Comparison of ENCODE assay signal across 13 mouse cellular contexts in genomic region chr19:47222154-47222840, GRCm38 (mm10). TPM values are rescaled to one million over a fixed set of nuclear protein-coding genes. Genes with fewer than 3 reads are reported as not detected.
DNase-seq lines count a peak whose midpoint lies in the region; ATAC-seq lines count a peak whose summit lies in the region.
"Had no signal": no experiment of that assay in that cellular context is flagged by ENCODE, and none has a peak within 500 bp of the region (broad histone marks: within the 10 kb centered on the region; RNA-seq: fewer than 3 reads in every experiment).

No protein-coding gene starts in this region.

- no peaks in the 10 kb centered on the region for H3K9me3 ChIP-seq in embryonic facial prominence, embryonic 11.5 days (replicated peaks; ENCODE audit: control insufficient read depth, low read length)
- H3K9me3 ChIP-seq in embryonic facial prominence, embryonic 10.5 days: no peaks in the 10 kb centered on the region
- H3K9me3 ChIP-seq in hindbrain, embryonic 16.5 days (ENCODE audit: control insufficient read depth, low read length): no peaks in the 10 kb centered on the region
- no peaks in the 10 kb centered on the region for H3K9me3 ChIP-seq in heart, embryonic 12.5 days (replicated peaks)
- H3K9me3 ChIP-seq: heart, embryonic 15.5 days had no signal

- no peaks in the 10 kb centered on the region for H3K4me1 ChIP-seq in embryonic facial prominence, embryonic 11.5 days (ENCODE audit: control insufficient read depth, insufficient read depth, low read length)
- H3K4me1 ChIP-seq in embryonic facial prominence, embryonic 10.5 days: peaks cover 8% of the 10 kb centered on the region
- peaks cover 4% of the 10 kb centered on the region for H3K4me1 ChIP-seq in hindbrain, embryonic 16.5 days (ENCODE audit: control insufficient read depth, insufficient read depth, low read depth, low read length)
- peaks cover 20% of the 10 kb centered on the region; the same call in 1 of the 2 replicates for H3K4me1 ChIP-seq in heart, embryonic 12.5 days (replicated peaks)

- no peaks in the 10 kb centered on the region for H3K36me3 ChIP-seq in embryonic facial prominence, embryonic 11.5 days (replicated peaks; ENCODE audit: control insufficient read depth, insufficient read depth, low read depth, low read length)
- H3K36me3 ChIP-seq in embryonic facial prominence, embryonic 10.5 days (replicated peaks): no peaks in the 10 kb centered on the region
- no peaks in the 10 kb centered on the region for H3K36me3 ChIP-seq in hindbrain, embryonic 16.5 days (ENCODE audit: control insufficient read depth, insufficient read depth, low read length)
- H3K36me3 ChIP-seq in heart, embryonic 12.5 days: no peaks in the 10 kb centered on the region
- H3K36me3 ChIP-seq: heart, embryonic 15.5 days had no signal

- H3K27me3 ChIP-seq in embryonic facial prominence, embryonic 11.5 days (ENCODE audit: control insufficient read depth, insufficient read depth, low read length): no peaks in the 10 kb centered on the region
- peaks cover 4% of the 10 kb centered on the region; the same call in 1 of the 2 replicates for H3K27me3 ChIP-seq in embryonic facial prominence, embryonic 10.5 days (replicated peaks; ENCODE audit: low read depth, poor library complexity, severe bottlenecking)
- H3K27me3 ChIP-seq in hindbrain, embryonic 16.5 days (replicated peaks; ENCODE audit: control insufficient read depth, insufficient read depth, low read length): no peaks in the 10 kb centered on the region
- no peaks in the 10 kb centered on the region for H3K27me3 ChIP-seq in heart, embryonic 12.5 days (replicated peaks)
- H3K27me3 ChIP-seq: heart, embryonic 15.5 days had no signal

- WGBS in embryonic facial prominence, embryonic 11.5 days: 85% methylated on average over 8 of the region's 8 CpGs
- WGBS in embryonic facial prominence, embryonic 10.5 days: 87% methylated on average over 8 of the region's 8 CpGs
- WGBS in hindbrain, embryonic 16.5 days: 80% methylated on average over 8 of the region's 8 CpGs
- 89% methylated on average over 8 of the region's 8 CpGs for WGBS in heart, embryonic 12.5 days

- no peak overlapping the region for H3K9ac ChIP-seq in embryonic facial prominence, embryonic 11.5 days (replicated peaks; ENCODE audit: low read length)
- no peak overlapping the region for H3K9ac ChIP-seq in hindbrain, embryonic 16.5 days (ENCODE audit: low read depth, low read length)
- no peak overlapping the region for H3K9ac ChIP-seq in heart, embryonic 12.5 days
- H3K9ac ChIP-seq: heart, embryonic 15.5 days had no signal

- H3K27ac ChIP-seq in embryonic facial prominence, embryonic 11.5 days (replicated peaks; ENCODE audit: low read depth, low read length): no peak overlapping the region
- H3K27ac ChIP-seq in embryonic facial prominence, embryonic 10.5 days (replicated peaks): no peak overlapping the region
- no peak overlapping the region; the same call in 1 of the 2 replicates for H3K27ac ChIP-seq in hindbrain, embryonic 16.5 days (ENCODE audit: low read depth, low read length)
- no peak overlapping the region for H3K27ac ChIP-seq in heart, embryonic 12.5 days (ENCODE audit: poor library complexity, severe bottlenecking)
- H3K27ac ChIP-seq: heart, embryonic 15.5 days had no signal

- ATAC-seq in embryonic facial prominence, embryonic 11.5 days (replicated peaks; ENCODE audit: insufficient number of reproducible peaks, low FRiP score, low TSS enrichment, low read depth): 0 out of 2 replicates have a peak, but pooled peaks have one; percentile 29
- peak; percentile 12; the same call in 1 of the 2 replicates for ATAC-seq in hindbrain, embryonic 16.5 days
- ATAC-seq in heart, embryonic 12.5 days (ENCODE audit: insufficient number of reproducible peaks, low FRiP score): no peak

- no peak overlapping the region for H3K4me3 ChIP-seq in embryonic facial prominence, embryonic 11.5 days (ENCODE audit: low read depth, low read length)
- H3K4me3 ChIP-seq in embryonic facial prominence, embryonic 10.5 days: no peak overlapping the region
- H3K4me3 ChIP-seq in hindbrain, embryonic 16.5 days (ENCODE audit: low read length): no peak overlapping the region
- H3K4me3 ChIP-seq in heart, embryonic 12.5 days: no peak overlapping the region
- H3K4me3 ChIP-seq: erythroblast, embryonic 14.5 days; heart, embryonic 15.5 days had no signal

- DNase-seq in embryonic facial prominence, embryonic 11.5 days (ENCODE audit: low spot score): no peak
- DNase-seq in embryonic facial prominence, embryonic 10.5 days (ENCODE audit: low spot score): no peak
- peak; percentile 46 to 55 for DNase-seq in right cerebral cortex, postnatal 10 days (ENCODE audit: low spot score in 2 of 2)
- DNase-seq in right cerebral cortex, postnatal 25 days: no peak
- no peak for DNase-seq in adrenal gland, postnatal 36 days
- DNase-seq in adrenal gland, postnatal 4 days (ENCODE audit: low spot score in 2 of 2): no peak
- DNase-seq: kidney, adult 8-10 months; spleen, adult 18-20 months had no signal

- no peak overlapping the region for H3K4me2 ChIP-seq in embryonic facial prominence, embryonic 11.5 days (ENCODE audit: low read depth, low read length)
- H3K4me2 ChIP-seq in hindbrain, embryonic 16.5 days (ENCODE audit: low read length): no peak overlapping the region
- H3K4me2 ChIP-seq in heart, embryonic 12.5 days: no peak overlapping the region
- H3K4me2 ChIP-seq: heart, embryonic 15.5 days had no signal

RNA-seq across cellular contexts. Expression of gene Neurl1a, which starts 43.7 kb away (rescaled TPM):
- 2.9 and 3.2 TPM in 2 replicates for polyA plus RNA-seq in embryonic facial prominence, embryonic 11.5 days (2014; fragmentation: Nextera tagmentation; extraction: Ambion mirVana)
- 6.4 TPM in 2 replicates for polyA plus RNA-seq in embryonic facial prominence, embryonic 10.5 days (2016; fragmentation: Nextera tagmentation; extraction: Ambion mirVana)
- polyA plus RNA-seq in hindbrain, embryonic 16.5 days (2015; fragmentation: Nextera tagmentation; extraction: Ambion mirVana): 15.0 and 16.0 TPM in 2 replicates
- total RNA-seq in adrenal gland, postnatal 36 days (2021): 10 to 100 TPM; 11.5 to 15.3 TPM
- 10 to 100 TPM; 24.8 to 27.3 TPM for total RNA-seq in adrenal gland, postnatal 4 days (2021)
- 2.3 and 2.8 TPM in 2 replicates for polyA plus RNA-seq in heart, embryonic 12.5 days (2016; fragmentation: Nextera tagmentation; extraction: Ambion mirVana)
- total RNA-seq: monocyte, adult 5-6 weeks had no signal

Comparison
In these comparisons a context has a peak if more than half of its experiments do, and no peak if none do; other contexts are left out.
1. DNase-seq: peak in right cerebral cortex, postnatal 10 days (2 of 2); none in embryonic facial prominence, embryonic 11.5 days (single experiment), embryonic facial prominence, embryonic 10.5 days (single experiment), right cerebral cortex, postnatal 25 days (single experiment), adrenal gland, postnatal 36 days (0 of 2) and adrenal gland, postnatal 4 days (0 of 2).